Mouse (Mus musculus) bone marrow, adult 2 months (tissue): Measurements from ENCODE around the gene Tanc1.

ENCODE experiments used
- CTCF ChIP-seq: fragments of 200-500 bp; IDR thresholded peaks from 2 replicates; pipeline ENCODE4 v1.5.1; 2011; ENCODE audit warnings: low read length, control low read depth; ENCODE audit not compliant: control insufficient read depth, insufficient read depth
- POLR2A ChIP-seq: fragments of 200-500 bp; IDR thresholded peaks from 2 replicates; pipeline ENCODE4 v1.6.1; 2011; ENCODE audit warnings: low read depth, mild to moderate bottlenecking, control low read depth, low read length, borderline replicate concordance; ENCODE audit not compliant: control insufficient read depth

DNA sequence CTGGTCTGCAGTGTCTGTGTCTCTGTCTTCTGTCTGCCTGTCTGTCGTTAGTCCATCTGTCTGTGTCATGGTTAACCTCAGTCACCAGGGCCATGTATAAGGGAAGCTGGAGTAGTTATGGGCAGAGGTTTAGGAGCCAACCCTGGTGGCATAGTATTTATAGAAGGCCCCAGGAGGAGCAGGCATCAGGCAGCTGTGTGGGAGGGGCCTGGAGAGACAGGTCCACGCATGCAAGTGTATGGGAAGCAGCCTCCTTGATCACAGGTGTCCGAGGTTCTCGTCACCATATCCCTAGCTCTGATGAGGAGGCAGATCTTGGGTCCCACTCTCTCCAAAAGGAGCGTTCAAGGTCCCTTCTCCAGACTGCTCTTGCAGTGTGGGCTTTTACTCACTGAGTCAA, 219.1 kb downstream of the Tanc1 start:
- no peak for TF ChIP-seq CTCF
- TF ChIP-seq POLR2A: no peak
